Mouse (Mus musculus) T-helper 2 cell (primary cell): ENCODE results near the gene Bin2.
"Not testable (repeated sequence)": the region's sequence is repeated elsewhere in the genome, so short reads cannot be mapped to it uniquely, and the experiment has no call there.

Experiments
- in situ Hi-C: fragments of 300-600 bp; cut with MboI, MseI; formaldehyde crosslinking; loops from one replicate; pipeline ENCODE4 v1.15.1; 2025; ENCODE audit warnings: high pct_unique_total_duplicates

Bin2 gene

DNA sequence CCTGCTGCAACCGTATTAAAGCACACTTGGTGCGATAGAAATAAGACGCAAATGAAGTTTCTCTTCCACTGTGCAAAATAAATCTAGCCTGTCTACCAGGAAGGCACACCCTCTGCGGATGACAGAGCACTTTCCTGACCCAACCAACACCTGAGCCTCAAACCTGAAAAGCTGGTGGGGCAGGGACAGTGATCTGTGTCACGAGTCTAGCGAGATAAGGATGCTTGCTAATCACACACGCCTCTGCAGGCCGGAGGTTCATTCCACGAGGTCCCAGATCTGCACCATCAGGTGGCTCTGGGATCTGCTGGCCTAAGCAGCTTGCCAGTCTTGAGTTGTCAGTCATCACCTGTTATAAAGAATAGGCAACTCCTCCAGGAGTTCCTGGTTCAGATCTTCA, 17.7 kb downstream of the Bin2 start:
- in situ Hi-C loops = loop anchor here (10.0 kb wide), 1 partner anchor 193 kb away; no protein-coding TSS in a partner anchor

DNA sequence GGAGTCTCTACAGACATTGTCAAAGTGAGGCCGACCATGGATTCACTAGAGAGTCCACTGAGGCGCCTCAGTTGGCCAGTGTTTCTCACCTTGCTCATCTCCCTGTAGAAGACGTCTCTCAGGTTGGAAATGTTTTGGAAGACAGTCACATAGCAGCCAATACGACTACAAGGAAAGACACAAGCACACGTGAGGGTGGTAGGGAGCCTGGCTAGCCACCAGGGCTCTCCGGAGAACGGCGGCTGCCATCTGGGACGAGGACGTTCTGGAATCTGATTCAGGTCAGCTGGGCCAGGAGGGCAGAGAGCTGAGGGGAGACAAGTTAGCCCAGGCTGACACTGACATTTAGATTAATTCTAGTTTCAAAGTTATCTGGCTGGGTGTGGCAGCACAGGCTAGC, 19.2 kb downstream of the Bin2 start:
- in situ Hi-C loops = loop anchor here (10.0 kb wide), 1 partner anchor 195 kb away; no protein-coding TSS in a partner anchor

DNA sequence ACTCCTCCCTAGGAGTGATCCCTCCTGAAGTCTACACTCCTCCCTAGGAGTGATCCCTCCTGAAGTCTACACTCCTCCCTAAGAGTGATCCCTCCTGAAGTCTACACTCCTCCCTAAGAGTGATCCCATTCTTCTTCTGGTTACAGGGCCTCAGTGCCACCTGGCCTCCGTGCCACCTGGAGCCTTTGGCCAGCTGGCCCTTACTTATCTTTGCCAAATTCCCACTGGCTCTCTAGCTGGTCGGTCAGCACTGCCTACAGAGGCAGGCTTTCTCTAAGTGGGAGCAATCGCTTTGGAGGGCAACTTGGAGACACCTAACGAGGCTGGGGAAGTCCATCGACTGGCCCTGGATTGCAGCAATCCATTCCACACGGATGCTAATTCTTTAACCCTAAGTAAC, 23.2 kb downstream of the Bin2 start:
- in situ Hi-C loops = no loop called here

DNA sequence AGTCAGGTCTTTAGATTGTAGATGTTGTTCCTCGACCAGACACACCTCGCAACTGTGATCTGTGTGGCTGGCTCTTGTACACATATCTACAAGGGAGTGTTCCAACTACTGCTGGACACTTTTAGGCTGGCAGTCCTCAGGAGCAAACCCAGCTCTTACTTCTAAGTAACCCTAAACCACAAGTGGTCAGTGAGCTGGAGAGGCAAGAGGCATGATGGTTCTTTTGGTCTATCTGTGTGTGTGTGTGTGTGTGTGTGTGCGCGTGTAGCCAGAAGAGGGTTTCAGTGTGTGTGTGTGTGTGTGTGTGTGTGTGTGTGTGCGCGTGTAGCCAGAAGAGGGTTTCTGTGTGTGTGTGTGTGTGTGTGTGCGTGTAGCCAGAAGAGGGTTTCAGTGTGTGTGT, 26.9 kb downstream of the Bin2 start:
- in situ Hi-C loops = no loop called here

DNA sequence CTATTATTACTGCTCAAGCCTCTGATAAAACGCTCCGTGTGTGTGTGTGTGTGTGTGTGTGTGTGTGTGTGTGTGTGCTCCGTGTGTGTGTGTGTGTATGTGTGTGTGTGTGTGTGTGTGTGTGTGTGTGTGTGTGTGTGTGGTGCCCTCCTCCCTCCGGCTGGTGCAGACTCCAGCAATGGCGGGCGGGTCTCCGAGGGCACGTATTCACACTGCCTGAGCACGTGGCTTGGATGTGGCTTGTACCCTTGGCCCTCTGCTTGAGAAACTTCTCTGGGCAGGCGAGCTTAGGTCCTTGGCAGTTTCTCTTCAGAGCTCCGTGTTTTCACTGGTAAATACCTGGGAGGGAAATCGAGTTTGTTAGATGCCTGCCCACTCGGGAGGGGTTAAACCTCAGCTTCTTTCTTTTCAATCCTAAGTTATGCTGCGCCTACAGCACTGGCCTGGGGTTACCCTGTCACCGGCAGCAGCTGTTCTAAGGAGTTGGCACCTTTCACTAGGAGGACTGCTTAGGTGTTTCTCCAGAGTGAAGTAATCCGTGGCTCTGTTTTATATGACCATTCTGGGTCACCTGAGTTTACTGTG, 28.0 kb downstream of the Bin2 start:
- in situ Hi-C loops = no loop called here

DNA sequence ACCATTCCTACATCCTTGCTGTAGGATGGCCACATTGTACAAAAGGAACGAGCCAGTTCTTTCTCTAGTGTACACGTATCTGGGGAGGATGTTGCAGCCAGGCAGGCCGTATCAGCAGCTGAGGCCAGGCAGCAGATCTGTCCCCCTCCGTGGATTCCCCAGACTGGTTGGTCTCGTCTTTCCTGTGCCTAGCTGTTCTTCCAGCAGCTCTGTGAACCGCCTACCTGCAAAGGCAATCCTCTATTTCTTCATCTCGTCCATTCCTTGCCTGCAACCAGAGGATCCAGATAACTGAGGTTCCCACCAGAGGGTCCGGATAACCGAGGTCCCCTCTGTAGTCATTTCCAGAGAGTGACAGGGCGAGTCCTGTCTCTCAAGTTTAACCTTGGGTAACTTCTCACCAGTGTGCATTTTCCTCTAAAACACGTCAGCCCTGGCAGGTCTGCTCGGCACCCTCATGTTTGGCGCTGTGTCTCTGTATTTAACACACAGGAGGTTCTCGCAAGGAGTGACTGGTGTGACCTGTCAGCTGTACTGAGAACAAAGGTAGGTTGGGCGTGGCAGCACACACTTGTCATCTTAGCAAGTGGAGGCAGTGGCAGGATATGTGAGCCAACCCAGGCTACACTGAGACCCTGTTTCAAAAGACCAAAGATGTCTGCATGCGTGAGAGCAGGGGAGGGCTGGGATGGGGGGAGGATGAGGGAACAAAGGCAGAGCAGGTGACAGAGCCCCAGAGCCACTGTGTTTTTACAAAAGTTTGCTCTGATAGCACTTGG, 29.2 kb downstream of the Bin2 start:
- in situ Hi-C loops = no loop called here

DNA sequence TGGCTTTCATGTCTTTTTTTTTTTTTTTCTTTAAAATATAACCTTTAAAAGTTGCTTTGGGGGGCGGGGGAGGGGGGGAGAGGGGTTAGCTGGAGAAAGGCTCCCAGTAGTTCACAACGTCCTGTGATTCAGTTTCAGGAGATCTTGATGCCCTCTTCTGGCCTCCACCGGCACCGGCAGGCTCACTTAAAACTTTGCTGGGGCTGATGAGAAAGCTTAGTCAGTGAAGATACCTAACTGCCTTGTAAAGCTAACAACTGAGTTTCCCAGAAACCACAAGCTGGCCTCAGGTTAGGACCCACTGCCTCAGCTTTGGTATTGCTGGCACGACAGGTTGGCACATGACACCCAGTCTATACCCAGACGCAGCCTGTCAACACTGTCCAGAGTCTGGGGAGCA, 31.7 kb downstream of the Bin2 start:
- in situ Hi-C loops = no loop called here

DNA sequence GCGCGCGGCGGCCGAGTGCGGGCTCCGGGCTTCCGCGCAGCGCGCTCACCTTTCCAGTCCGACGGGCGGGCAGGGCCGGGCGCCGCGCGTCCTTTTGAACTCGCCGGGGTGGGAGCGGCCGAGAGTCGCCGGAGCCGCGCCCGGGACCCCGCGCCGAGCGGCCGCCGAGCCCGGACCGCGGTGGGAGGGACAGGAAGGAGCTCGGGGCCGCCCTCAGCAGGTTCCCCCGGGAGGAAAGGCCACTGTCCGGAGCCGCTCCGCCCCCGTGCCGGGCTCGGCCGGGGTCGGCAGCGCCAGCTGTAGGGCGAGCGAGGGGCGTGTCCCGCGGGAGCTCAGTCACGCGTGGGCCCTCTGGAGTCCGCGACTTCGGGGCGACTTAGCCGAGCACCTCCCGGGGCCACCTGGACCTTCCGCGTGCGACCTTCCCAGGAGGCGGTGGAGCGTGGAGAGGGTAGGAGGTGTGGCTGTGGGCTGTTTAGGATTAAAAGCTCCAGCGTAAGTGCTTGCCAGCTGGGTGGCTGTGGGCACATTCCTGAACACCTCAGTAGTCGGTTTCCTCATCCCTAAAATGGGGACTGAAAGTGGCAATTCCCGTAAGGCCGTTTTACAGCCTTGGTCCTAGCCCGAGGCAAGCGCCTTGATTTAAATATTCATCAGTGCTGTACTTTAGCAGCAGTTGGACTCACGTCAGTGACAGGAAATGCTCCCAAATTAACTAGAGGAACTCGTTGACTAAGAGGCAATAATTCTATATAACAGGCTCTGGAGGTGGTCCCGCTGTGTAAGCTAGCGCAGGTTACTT, 32.5 kb downstream of the Bin2 start, which contains the start of gene Smagp:
Gene Smagp, minus strand, starts transcription at position 241 of the 802 bp plus-strand sequence.
- in situ Hi-C loops = no loop called here

DNA sequence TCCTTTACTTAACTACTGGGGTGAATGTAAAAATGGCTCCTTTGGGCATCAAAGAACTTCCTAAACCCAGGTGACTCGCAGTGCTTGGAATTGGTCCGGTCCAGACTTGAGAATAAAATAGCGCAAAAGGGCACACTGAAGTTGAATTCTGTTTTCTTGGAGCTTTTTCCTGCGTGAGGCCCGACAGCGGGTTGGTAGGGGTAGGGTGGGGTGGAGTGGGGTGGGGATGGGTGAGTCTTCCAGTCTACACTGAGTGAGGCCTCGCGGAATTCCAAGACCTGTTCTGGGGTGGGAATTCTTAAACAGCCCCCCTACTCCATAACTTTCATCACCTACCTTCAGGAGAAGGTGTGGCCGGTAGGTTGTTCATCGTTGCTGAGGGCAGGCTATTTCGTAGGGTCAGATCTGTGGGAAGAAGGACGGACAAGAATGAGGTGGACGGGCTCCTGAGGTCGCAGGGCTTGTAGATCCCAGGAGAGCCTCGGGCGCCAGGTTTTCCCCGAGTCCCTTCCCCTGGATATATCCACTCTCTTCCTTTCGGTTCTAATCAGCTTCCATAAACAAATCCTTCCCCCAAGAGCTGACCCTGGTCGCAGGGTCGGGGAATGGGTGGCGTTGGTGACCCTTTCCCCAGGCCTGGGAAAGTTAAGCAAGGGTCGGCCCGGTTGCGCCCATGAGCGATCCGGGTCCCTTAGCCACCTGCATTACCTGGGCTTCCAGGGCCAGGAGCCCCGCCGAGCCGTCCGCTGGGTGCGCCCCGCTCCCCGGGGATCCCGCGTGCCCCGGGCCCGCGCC, 33.3 kb downstream of the Bin2 start:
- in situ Hi-C loops = no loop called here

DNA sequence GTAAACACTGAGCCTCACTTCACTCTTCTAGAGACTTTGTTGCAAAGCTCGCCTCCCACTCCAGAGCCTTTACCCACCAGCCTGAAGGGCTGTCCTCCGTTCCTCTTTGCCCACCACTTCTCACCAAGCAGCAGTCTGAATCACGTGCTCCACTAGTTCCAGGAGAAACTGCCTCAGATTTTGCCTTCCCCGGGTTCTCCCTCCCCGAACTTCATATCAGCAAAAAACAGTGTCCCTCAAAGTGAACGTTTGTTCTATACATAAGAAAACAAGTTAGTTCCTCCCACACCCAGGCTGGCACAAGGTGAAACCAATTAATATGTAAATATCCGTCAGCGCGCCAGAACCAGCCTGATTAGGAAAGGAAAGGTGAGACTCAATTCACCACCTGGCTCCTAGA, 34.1 kb downstream of the Bin2 start:
- in situ Hi-C loops = no loop called here

DNA sequence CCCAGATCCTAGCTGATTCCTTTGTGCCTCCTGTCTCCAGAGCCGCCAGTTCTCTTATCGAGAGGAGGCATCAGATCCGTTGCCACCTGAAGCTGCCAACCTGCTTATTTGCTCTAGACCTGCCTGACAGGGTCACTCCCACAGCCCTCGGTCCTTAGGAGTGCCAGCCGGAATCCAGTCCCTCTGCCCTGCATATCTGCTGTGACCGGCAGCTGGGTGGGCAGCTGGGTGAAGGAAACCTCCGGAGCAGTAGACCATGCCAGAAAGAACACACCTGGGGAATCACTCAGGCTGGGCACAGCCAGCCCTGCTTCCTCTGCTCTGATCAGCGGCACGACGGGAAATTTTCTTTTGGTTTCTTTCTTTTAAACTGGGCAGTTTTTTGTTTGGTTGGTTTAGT, 36.0 kb downstream of the Bin2 start:
- in situ Hi-C loops = no loop called here

DNA sequence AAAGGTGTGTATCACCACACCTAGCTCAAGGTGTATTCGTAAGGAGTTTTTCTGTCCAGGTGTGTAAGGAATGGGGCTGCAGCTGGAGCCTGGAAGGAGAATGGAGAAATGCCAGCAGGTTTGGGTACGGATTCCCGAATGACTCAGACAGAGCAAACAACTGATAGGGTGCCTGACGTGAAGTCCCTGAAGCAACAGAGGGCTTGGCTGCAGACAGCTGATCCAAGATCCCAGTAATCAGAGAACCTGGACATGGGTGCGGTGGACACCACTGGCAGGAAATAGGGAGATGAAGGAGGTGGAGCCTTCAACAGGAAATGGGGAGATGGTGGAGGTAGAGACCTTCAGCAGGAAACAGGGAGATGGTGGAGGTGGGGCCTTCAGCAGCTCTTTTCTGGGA, 37.0 kb downstream of the Bin2 start:
- in situ Hi-C loops = no loop called here

DNA sequence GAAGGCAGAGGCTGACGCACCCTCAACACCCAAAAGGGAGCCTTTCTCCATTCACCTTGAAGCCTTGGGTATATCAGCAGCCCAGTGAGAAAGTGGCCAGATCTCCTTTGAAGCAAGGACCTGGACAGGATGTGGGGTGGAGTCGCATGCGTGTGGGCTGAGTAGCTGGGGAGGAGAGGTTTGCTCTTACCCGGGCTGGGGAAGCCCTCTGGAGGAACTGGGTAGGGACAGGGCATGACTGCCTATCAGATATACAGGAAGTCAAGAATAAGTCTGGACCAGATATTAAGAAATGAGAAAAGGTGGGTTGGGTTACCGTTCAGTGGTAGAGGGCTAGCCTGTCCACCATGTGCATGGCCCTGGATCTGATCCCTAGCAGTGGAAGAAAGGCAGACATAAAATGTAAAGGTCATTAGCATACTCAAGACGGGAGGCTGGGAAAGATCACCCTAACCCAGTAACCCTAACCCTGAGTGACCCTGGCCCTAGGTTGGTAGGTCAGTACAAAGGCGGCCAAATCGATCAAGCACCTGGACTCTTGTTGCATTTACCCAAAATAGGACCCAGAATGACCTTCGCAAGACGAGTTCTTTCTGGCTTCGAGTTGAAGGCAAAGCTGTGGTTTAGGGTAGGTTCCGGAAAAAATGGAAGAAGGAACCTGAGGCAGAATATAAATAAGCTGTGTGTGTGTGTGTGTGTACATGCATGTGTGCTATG, 37.7 kb downstream of the Bin2 start:
- in situ Hi-C loops = no loop called here

DNA sequence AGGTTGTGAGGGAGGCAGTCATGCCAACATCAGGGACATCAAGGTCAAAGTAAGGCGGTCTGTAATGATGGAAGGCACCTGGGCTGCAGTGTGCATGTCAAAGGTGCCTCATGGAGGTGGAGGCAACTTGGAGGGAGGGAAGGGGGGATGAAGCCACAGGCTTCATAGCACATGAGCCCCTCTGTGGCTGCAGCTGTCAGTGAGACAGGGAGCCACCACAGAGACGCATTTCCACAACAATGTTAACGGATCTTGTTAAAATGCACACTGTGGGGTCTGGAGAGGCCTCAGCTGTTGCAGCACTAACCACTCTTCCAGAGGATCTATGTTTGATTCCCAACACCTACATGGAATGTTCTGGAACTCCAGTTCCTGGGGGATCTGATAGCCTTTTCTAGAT, 39.2 kb downstream of the Bin2 start:
- in situ Hi-C loops = no loop called here

DNA sequence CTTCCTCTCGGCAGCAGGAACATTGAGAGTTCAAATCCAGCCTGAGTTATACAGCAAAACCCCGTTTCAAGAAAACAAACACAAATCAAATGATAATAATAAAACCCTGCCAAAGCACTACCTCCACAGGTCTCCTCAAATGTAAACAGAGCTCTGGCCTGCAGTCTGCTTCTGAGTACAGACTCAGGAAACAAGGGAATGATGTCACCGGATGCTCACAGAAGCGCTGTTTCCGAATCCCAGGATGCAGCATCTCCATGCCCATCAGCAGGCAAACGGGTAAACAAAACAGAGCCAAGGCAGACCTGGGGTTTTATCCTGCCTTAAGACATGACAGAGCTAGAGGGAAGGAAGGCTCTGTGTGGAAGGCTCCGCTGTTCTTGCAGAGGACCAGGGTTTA, 40.6 kb downstream of the Bin2 start:
- in situ Hi-C loops = no loop called here

DNA sequence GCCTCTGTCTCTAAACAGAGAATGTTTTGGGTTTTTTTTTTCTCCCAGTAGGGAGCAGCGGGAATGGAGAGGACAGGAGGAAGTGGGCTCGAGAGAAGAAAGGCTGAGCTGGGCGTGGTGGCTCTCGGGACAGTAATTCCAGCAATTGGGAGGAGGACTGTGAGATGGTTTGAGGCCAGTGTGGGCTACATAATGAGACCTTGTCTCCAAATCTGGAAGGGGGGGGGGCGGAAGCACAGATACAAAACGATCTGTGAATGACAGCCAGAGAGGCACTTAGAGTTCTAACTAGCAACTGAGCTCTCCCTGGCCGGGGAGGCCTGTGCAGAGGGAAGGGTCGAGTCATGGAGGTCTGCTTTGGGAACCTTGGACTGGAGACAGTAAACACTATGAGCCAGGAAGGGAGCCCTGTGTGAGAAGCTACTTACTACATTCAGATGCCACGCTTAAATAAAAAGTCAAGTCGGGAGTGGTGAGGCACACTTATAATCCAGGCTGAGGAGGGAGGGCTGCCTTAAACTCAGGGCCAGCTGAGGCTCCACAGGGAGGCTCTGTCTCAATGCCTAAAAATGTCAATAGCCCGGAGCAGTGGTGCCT, 41.5 kb downstream of the Bin2 start:
- in situ Hi-C loops = no loop called here

DNA sequence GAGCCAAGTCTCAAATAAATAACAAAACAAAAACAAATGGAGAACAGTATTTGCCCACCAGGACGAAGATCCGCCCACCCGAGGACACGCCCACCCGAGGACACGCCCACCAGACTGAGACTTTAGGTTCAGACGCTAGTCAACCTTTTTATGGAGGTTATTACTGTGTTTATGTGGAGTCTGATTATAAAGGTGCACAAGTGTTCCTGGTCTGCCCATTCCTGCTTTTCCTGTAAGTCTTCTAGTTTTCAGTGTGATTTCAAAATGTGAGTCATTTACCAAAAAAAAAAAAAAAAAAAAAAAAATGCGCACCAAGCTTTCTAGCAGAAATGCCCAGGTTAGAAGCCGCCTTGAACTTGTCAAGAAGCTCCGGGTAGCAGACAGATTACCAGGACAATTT, 42.1 kb downstream of the Bin2 start:
- in situ Hi-C loops = no loop called here

DNA sequence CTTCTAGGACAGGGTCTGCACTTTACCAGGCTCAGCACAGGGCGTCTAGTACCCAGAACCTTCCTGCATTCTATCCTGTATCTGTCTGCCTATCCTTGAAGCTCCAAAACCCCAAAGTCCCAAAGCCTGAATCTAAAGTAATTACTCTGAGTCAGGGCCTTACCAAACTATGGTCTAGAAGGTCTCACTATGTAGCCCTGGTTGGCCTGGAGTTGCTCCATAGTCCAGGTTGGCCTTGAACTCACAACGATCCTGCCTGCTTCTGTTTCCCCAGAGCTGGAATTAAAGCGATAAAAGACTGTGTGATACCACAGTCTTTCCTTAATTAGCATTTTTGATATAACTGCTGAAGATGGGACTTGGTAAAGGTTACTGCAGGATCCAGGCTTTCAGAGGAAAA, 44.9 kb downstream of the Bin2 start:
- in situ Hi-C loops = no loop called here

DNA sequence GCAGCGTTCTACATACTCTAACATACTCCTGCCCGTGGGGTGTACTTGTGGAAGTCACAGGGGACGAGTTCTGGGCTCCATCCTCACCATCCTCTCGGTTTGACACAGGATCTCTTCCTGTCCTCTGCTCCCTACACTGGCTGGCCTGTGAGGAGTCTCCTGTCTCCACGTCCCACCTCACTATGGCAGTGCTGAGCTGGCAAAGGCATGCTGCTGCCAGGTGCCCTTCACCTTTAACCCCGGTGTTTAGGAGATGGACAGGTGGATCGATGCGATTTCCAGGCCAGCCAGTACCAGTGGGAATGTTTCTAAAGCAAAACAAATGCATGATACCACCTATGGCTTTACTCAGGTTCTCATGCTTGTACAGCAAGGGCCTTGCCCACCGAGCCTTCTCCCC, 45.6 kb downstream of the Bin2 start:
- in situ Hi-C loops = no loop called here

DNA sequence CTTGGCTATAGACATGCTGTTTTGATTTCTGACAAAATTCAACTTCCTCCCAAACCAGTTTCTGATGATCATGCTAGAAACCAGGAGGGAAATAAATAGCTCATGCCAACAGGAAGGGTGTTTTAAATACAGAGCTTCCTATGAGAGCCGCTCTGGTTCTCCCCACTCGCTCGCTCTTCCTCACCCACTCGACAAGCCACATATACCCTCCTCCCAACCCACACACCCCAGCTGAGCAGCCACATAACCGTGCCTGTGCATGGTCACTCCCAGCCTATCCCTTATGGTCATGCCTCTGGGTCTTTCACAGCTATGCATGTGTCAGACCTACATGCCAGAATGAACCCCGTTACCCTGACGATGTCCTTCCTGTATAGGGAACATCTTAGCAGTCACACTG, 47.2 kb downstream of the Bin2 start:
- in situ Hi-C loops = no loop called here

DNA sequence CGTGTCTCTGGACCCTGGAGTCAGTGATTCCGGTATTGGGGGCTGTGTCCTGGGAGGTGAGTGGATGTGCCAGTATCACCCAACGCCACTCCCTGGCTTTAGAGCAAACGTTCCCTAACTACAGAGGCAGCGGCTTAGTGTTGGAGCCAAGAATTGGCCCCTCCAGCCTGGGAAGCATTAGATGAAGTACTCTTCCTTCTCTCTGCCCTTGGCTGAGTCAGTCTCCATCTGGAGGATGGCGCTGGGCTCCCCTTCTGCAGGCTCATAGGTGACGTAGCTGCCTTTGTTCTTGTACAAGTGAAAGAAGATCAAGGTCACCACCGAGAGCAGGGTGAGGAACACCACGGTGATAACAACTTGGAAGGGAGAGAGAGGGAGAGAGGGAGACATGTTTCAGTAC, 47.7 kb downstream of the Bin2 start:
- in situ Hi-C loops = not testable (repeated sequence)
